Mouse (Mus musculus) testis, adult 2 months (tissue): Measurements from ENCODE around the gene Rfk.

Experiments
- CTCF ChIP-seq: fragments of 200-500 bp; IDR thresholded peaks from 2 replicates; pipeline ENCODE4 v1.5.1; 2012; ENCODE audit warnings: low read depth, mild to moderate bottlenecking, inconsistent platforms, low read length, moderate library complexity; ENCODE audit not compliant: control insufficient read depth, insufficient read depth, insufficient replicate concordance
- POLR2A ChIP-seq: fragments of 200-500 bp; IDR thresholded peaks from 2 replicates; pipeline ENCODE4 v1.6.1; 2012; ENCODE audit warnings: low read depth, mild to moderate bottlenecking, inconsistent platforms, low read length, moderate library complexity; ENCODE audit not compliant: control insufficient read depth

DNA sequence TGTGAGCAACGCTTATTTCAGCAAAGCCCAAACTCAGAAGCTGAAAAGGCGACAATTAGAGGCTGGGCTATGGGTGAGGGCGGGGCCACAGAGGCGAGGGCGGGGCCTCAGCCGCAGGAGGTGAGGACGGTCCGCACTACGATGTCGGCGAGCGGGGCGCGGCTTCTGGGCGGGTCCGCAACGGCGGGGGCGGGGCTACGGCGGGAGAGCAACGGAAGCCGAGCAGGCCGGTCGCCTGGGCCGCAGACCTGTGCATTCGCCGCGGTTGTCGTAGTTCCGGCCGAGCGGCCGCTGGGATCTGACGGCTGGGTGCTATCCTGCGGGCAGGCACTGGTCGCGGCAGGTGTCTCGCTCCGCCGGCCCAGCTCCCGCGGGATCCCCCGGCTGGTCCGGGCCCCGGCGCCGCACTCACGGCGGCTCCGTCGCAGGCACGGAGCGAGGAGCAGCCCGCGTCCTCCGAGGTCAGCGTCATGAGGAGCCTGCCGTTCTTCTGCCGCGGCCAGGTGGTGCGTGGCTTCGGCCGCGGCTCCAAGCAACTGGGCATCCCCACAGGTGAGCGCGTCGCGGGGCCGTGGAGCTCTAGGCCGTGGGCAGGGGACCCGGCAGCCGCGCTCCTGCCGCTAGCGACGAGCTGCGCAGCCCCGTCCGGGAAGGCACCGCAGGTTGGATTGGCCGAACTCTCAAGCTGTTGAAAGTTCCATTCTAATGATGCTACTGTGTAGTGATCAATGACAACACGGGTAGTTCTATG, at the start of gene Rfk:
- TF ChIP-seq CTCF = no peak
- TF ChIP-seq POLR2A = peak; percentile 55
